Mouse (Mus musculus) brain, embryonic 14.5 days (tissue): Measurements from ENCODE around the gene Sprr2a2.

Experiments used
- CTCF ChIP-seq: fragments of 200-500 bp; IDR thresholded peaks from 2 replicates; pipeline ENCODE4 v1.5.1; 2012; ENCODE audit warnings: inconsistent platforms, mild to moderate bottlenecking, moderate library complexity, borderline replicate concordance; ENCODE audit not compliant: insufficient read depth, insufficient read length; ENCODE audit errors: extremely low read depth
- POLR2A ChIP-seq: fragments of 200-500 bp; IDR thresholded peaks from 2 replicates; pipeline ENCODE4 v1.6.1; 2012; ENCODE audit warnings: mild to moderate bottlenecking, inconsistent platforms, borderline replicate concordance; ENCODE audit not compliant: poor library complexity, insufficient read depth, insufficient read length, severe bottlenecking; ENCODE audit errors: extremely low read depth

- no peak for TF ChIP-seq POLR2A
- no peak for TF ChIP-seq CTCF
These were observed 45.9 kb upstream of the Sprr2a2 start for GRCm38 (mm10) chr3:92169847-92170246.
